Mouse (Mus musculus): ENCODE measurements around the gene Apobec3. TPM values are rescaled to one million over a fixed set of nuclear protein-coding genes. Genes with fewer than 3 reads are reported as not detected.
A peak's percentile ranks its signal among the peaks of the same experiment; 100 is the strongest.
"Not testable (repeated sequence)": the region's sequence is repeated elsewhere in the genome, so short reads cannot be mapped to it uniquely, and the experiment has no call there.

Gene Apobec3
- polyA plus RNA-seq, 1 experiment from 2014 or later, result 33.1 TPM

- no peak for ATAC-seq (ENCODE audit: low read depth)
- no peak overlapping the region for H3K4me3 ChIP-seq (ENCODE audit: low read depth, low read length)
- no peak overlapping the region for H3K27ac ChIP-seq (ENCODE audit: low read length)
- WGBS (ENCODE audit: insufficient replicate concordance), result 50% methylated on average over 7 of the region's 7 CpGs
- no peaks in the 10 kb centered on the region for H3K36me3 ChIP-seq (ENCODE audit: control insufficient read depth, insufficient read depth)
- H3K4me1 ChIP-seq (ENCODE audit: control insufficient read depth, low read depth, low read length), result peaks cover 11% of the 10 kb centered on the region
- peaks cover 50% of the 10 kb centered on the region for H3K27me3 ChIP-seq (ENCODE audit: control insufficient read depth, insufficient read depth, low read depth, low read length)
- no peaks in the 10 kb centered on the region for H3K9me3 ChIP-seq (replicated peaks; ENCODE audit: control insufficient read depth, low read length)
- no peak overlapping the region for H3K9ac ChIP-seq (ENCODE audit: low read depth, low read length)
- H3K4me2 ChIP-seq (ENCODE audit: low read depth, low read length), result no peak overlapping the region
These were observed 44.9 kb downstream of the Apobec3 start for GRCm38 (mm10) chr15:79936374-79936751.

DNA sequence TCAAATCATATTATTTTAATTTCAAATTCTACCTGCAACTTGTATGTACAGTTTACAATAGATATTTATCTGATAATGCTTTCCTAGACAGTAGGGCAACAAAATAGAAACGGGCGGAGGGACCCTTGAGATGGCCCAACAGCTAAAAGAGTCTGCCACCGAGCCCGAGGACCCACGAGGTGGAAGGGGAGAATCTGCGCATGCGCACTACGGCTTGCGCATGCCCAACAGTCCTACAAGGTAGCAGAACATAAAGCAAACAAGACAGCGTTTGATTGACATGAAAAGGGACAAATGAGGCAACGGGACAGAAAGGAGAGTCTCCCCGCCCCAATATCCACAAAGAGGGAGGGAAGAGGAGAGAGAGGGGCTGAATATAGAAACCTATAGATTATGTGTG lies 47.6 kb downstream of the Apobec3 start:
- 70% methylated on average over 12 of the region's 12 CpGs for WGBS (ENCODE audit: insufficient replicate concordance)
- peaks cover 25% of the 10 kb centered on the region for H3K27me3 ChIP-seq (ENCODE audit: control insufficient read depth, insufficient read depth, low read depth, low read length)
- no peak for ATAC-seq (ENCODE audit: low read depth)

DNA sequence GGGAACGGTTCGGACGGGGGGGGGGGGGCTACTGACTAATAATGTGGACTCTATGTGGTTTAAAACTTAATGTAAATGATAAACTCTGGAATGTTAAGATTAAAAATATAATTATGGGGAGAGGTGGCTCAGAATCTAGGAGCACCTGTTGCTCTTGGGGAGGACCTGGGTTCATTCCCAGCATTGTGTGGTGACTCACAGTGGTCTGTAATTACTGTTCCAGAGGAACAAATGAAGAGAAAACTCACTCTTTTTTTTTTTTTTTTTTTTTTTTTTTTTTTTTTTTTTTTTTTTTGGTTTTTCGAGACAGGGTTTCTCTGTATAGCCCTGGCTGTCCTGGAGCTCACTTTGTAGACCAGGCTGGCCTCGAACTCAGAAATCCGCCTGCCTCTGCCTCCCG lies 48.0 kb downstream of the Apobec3 start:
- H3K4me1 ChIP-seq (ENCODE audit: control insufficient read depth, low read depth, low read length); H3K9me3 ChIP-seq (replicated peaks; ENCODE audit: control insufficient read depth, low read length); ATAC-seq (ENCODE audit: low read depth); H3K4me3 ChIP-seq (ENCODE audit: low read depth, low read length); H3K4me2 ChIP-seq (ENCODE audit: low read depth, low read length); H3K9ac ChIP-seq (ENCODE audit: low read depth, low read length); H3K27ac ChIP-seq (ENCODE audit: low read length); H3K36me3 ChIP-seq (ENCODE audit: control insufficient read depth, insufficient read depth): not testable (repeated sequence)
- WGBS (ENCODE audit: insufficient replicate concordance), result 66% methylated on average over 5 of the region's 7 CpGs
- H3K27me3 ChIP-seq (ENCODE audit: control insufficient read depth, insufficient read depth, low read depth, low read length), result peaks cover 20% of the 10 kb centered on the region

More for the DNA sequence above, 47.6 kb downstream of the Apobec3 start:
- H3K4me3 ChIP-seq (ENCODE audit: low read depth, low read length), result no peak overlapping the region
- H3K36me3 ChIP-seq (ENCODE audit: control insufficient read depth, insufficient read depth), result no peaks in the 10 kb centered on the region
- H3K9ac ChIP-seq (ENCODE audit: low read depth, low read length), result no peak overlapping the region
- H3K27ac ChIP-seq (ENCODE audit: low read length), result no peak overlapping the region
- H3K4me1 ChIP-seq (ENCODE audit: control insufficient read depth, low read depth, low read length), result no peaks in the 10 kb centered on the region
- H3K4me2 ChIP-seq (ENCODE audit: low read depth, low read length), result no peak overlapping the region
- H3K9me3 ChIP-seq (replicated peaks; ENCODE audit: control insufficient read depth, low read length), result no peaks in the 10 kb centered on the region

GRCm38 (mm10) chr15:79939913-79940312 lies 48.5 kb downstream of the Apobec3 start:
- no peak for ATAC-seq (ENCODE audit: low read depth)
- Histone ChIP-seq H3K4me1 (ENCODE audit: control insufficient read depth, low read depth, low read length) (no peaks in the 10 kb centered on the region), H3K36me3 (ENCODE audit: control insufficient read depth, insufficient read depth) (no peaks in the 10 kb centered on the region), H3K27me3 (ENCODE audit: control insufficient read depth, insufficient read depth, low read depth, low read length) (peaks cover 16% of the 10 kb centered on the region), H3K27ac (ENCODE audit: low read length) (no peak overlapping the region), H3K9ac (ENCODE audit: low read depth, low read length) (no peak overlapping the region), H3K4me2 (ENCODE audit: low read depth, low read length) (no peak overlapping the region), H3K9me3 (replicated peaks; ENCODE audit: control insufficient read depth, low read length) (no peaks in the 10 kb centered on the region), H3K4me3 (ENCODE audit: low read depth, low read length) (no peak overlapping the region)
- WGBS (ENCODE audit: insufficient replicate concordance), result 74% methylated on average over 16 of the region's 16 CpGs

- peaks cover 7% of the 10 kb centered on the region for H3K27me3 ChIP-seq (ENCODE audit: control insufficient read depth, insufficient read depth, low read depth, low read length)
- no peaks in the 10 kb centered on the region for H3K9me3 ChIP-seq (replicated peaks; ENCODE audit: control insufficient read depth, low read length)
- no peaks in the 10 kb centered on the region for H3K36me3 ChIP-seq (ENCODE audit: control insufficient read depth, insufficient read depth)
- no peak overlapping the region for H3K27ac ChIP-seq (ENCODE audit: low read length)
- H3K9ac ChIP-seq (ENCODE audit: low read depth, low read length), result no peak overlapping the region
- WGBS (ENCODE audit: insufficient replicate concordance), result 17% methylated on average over 8 of the region's 8 CpGs
- no peak overlapping the region for H3K4me3 ChIP-seq (ENCODE audit: low read depth, low read length)
- H3K4me1 ChIP-seq (ENCODE audit: control insufficient read depth, low read depth, low read length), result no peaks in the 10 kb centered on the region
- no peak overlapping the region for H3K4me2 ChIP-seq (ENCODE audit: low read depth, low read length)
- ATAC-seq (ENCODE audit: low read depth), result no peak; the same call in 1 of the 2 replicates
These were observed 49.5 kb downstream of the Apobec3 start for GRCm38 (mm10) chr15:79940932-79941331.

DNA sequence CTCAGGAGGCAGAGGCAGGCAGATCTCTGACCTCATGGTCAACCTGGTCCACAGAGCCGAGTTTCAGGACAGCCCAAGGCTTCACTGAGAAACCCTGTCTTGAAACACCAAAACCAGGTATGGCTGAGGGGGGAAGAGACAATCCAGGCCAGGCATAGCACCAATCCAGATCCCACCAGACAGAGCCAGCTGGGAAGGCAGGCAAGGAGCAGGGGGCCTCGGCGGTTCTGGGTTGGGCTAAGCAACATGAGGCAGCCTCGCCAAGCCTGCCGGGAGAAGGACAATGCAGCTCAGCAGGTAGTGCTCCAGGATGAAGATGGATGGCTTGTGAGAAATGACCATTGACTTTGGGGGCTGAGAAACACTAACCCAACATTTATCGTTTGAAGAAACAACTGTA lies 51.1 kb downstream of the Apobec3 start:
- no peaks in the 10 kb centered on the region for H3K4me1 ChIP-seq (ENCODE audit: control insufficient read depth, low read depth, low read length)
- H3K27me3 ChIP-seq (ENCODE audit: control insufficient read depth, insufficient read depth, low read depth, low read length), result no peaks in the 10 kb centered on the region
- no peak overlapping the region for H3K4me3 ChIP-seq (ENCODE audit: low read depth, low read length)
- H3K9me3 ChIP-seq (replicated peaks; ENCODE audit: control insufficient read depth, low read length), result no peaks in the 10 kb centered on the region
- H3K36me3 ChIP-seq (ENCODE audit: control insufficient read depth, insufficient read depth), result no peaks in the 10 kb centered on the region
- WGBS (ENCODE audit: insufficient replicate concordance), result 63% methylated on average over 6 of the region's 6 CpGs
- no peak for ATAC-seq (ENCODE audit: low read depth)
- no peak overlapping the region for H3K27ac ChIP-seq (ENCODE audit: low read length)
- no peak overlapping the region for H3K4me2 ChIP-seq (ENCODE audit: low read depth, low read length)
- H3K9ac ChIP-seq (ENCODE audit: low read depth, low read length), result no peak overlapping the region

- no peak overlapping the region for H3K4me3 ChIP-seq (ENCODE audit: low read depth, low read length)
- WGBS (ENCODE audit: insufficient replicate concordance), result 69% methylated on average over 3 of the region's 3 CpGs
These were observed 52.1 kb downstream of the Apobec3 start for GRCm38 (mm10) chr15:79943584-79943983.

DNA sequence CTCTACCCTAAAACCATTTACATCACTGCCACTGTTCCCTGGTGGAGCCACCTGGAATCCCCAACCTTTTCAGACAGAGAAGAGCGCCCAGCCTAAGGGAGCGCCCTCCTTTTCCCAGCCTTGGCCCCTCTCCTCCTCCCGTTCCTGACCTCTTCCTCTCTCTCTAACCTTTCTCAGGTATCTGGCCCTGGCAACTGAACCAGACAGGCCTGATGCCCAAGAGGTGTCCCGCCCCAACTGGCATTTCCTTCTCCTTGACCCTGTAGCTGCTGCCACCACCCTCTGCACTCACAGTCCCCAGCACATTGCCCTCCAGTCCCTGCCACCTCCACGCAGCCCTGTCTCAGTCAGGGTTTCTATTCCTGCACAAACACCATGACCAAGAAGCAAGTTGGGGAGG lies 53.5 kb downstream of the Apobec3 start:
- Histone ChIP-seq H3K27me3 (ENCODE audit: control insufficient read depth, insufficient read depth, low read depth, low read length) (peaks cover 2% of the 10 kb centered on the region; the same call in 1 of the 2 replicates), H3K9me3 (replicated peaks; ENCODE audit: control insufficient read depth, low read length) (no peaks in the 10 kb centered on the region), H3K4me2 (ENCODE audit: low read depth, low read length) (no peak overlapping the region), H3K4me3 (ENCODE audit: low read depth, low read length) (no peak overlapping the region), H3K27ac (ENCODE audit: low read length) (no peak overlapping the region), H3K9ac (ENCODE audit: low read depth, low read length) (no peak overlapping the region), H3K4me1 (ENCODE audit: control insufficient read depth, low read depth, low read length) (no peaks in the 10 kb centered on the region), H3K36me3 (ENCODE audit: control insufficient read depth, insufficient read depth) (no peaks in the 10 kb centered on the region)
- ATAC-seq (ENCODE audit: low read depth), result no peak
- 69% methylated on average over 5 of the region's 5 CpGs for WGBS (ENCODE audit: insufficient replicate concordance)

More at GRCm38 (mm10) chr15:79943584-79943983, 52.1 kb downstream of the Apobec3 start:
- ATAC-seq (ENCODE audit: low read depth), result no peak
- no peak overlapping the region for H3K4me2 ChIP-seq (ENCODE audit: low read depth, low read length)
- no peaks in the 10 kb centered on the region for H3K4me1 ChIP-seq (ENCODE audit: control insufficient read depth, low read depth, low read length)
- H3K9me3 ChIP-seq (replicated peaks; ENCODE audit: control insufficient read depth, low read length), result no peaks in the 10 kb centered on the region
- no peaks in the 10 kb centered on the region for H3K36me3 ChIP-seq (ENCODE audit: control insufficient read depth, insufficient read depth)
- H3K27ac ChIP-seq (ENCODE audit: low read length), result no peak overlapping the region
- no peaks in the 10 kb centered on the region for H3K27me3 ChIP-seq (ENCODE audit: control insufficient read depth, insufficient read depth, low read depth, low read length)
- H3K9ac ChIP-seq (ENCODE audit: low read depth, low read length), result no peak overlapping the region

DNA sequence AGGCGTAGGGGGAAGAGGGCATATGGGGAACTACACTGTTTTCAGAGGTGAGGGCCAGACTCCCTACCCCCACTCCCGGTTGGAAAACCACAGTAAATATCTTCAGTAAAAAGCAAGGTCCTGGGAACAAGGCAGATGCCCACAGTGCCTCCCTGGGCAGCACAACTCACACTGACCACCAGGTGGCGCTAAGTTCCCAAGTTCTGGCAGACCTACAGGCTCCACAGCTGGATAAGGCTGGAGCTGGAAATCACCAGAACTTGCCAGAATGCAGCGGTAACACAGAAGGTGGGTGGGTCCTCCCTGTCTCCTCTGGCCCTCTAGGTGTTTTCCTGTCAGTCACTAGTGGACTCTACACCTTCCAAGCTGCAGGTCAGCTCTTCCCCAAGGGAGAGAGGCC lies 54.6 kb downstream of the Apobec3 start:
- Histone ChIP-seq H3K4me3 (ENCODE audit: low read depth, low read length) (no peak overlapping the region), H3K9ac (ENCODE audit: low read depth, low read length) (no peak overlapping the region), H3K36me3 (ENCODE audit: control insufficient read depth, insufficient read depth) (no peaks in the 10 kb centered on the region), H3K27ac (ENCODE audit: low read length) (no peak overlapping the region), H3K4me1 (ENCODE audit: control insufficient read depth, low read depth, low read length) (peaks cover 2% of the 10 kb centered on the region; the same call in 1 of the 2 replicates), H3K4me2 (ENCODE audit: low read depth, low read length) (no peak overlapping the region), H3K9me3 (replicated peaks; ENCODE audit: control insufficient read depth, low read length) (no peaks in the 10 kb centered on the region), H3K27me3 (ENCODE audit: control insufficient read depth, insufficient read depth, low read depth, low read length) (peaks cover 4% of the 10 kb centered on the region; the same call in 1 of the 2 replicates)
- ATAC-seq (ENCODE audit: low read depth), result peak; percentile 70
- WGBS (ENCODE audit: insufficient replicate concordance), result 5% methylated on average over 4 of the region's 4 CpGs

Measured in liver, embryonic 16.5 days (tissue).